Mouse (Mus musculus): ENCODE data around the gene Pabpc1l. TPM values are rescaled to one million over a fixed set of nuclear protein-coding genes. Genes with fewer than 3 reads are reported as not detected.

Gene Pabpc1l
- polyA plus RNA-seq, 2 experiments: 0.22 TPM; not detected in 1

DNA sequence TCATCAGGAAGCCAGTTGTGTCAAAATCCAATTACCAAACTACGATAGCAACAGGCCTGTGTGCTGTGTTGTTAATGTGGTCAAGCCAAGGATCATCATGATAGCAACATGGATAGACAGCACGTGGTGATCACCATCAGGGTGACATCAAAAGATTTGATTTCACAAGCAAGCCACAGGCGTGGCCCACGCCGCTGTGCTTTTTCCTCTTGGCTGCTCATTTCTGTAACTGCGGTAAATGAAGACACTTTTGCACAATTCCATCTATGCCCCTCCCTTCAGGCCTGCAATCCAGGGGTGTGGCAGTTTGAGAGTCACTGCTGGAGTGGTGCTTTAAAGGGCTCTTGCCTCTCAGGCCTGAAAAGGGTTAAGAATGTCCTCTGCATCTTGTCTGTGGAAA is 15.7 kb downstream of the Pabpc1l start:
- ATAC-seq (ENCODE audit: insufficient read depth): no peak
- WGBS (ENCODE audit: insufficient replicate concordance): 63% methylated on average over 6 of the region's 6 CpGs
- no peaks in the 10 kb centered on the region for H3K27me3 ChIP-seq (ENCODE audit: control insufficient read depth, insufficient read depth, low read length)
- H3K4me3 ChIP-seq (ENCODE audit: insufficient read depth in 1 of 2, low read depth in 2 of 2, low read length in 2 of 2): no peak overlapping the region
- no peak overlapping the region for H3K4me2 ChIP-seq (ENCODE audit: low read depth)
- H3K4me1 ChIP-seq (replicated peaks; ENCODE audit: control insufficient read depth in 2 of 2, insufficient read depth in 2 of 2, low read length in 1 of 2): no peaks in the 10 kb centered on the region
- H3K9ac ChIP-seq (replicated peaks): no peak overlapping the region
- H3K9me3 ChIP-seq (ENCODE audit: control insufficient read depth, low read length): no peaks in the 10 kb centered on the region
- no peaks in the 10 kb centered on the region for H3K36me3 ChIP-seq (replicated peaks; ENCODE audit: control insufficient read depth, insufficient read depth, low read depth)
- peak in 2 of 3 experiments; percentile 7 to 19 for DNase-seq (ENCODE audit: low read depth in 3 of 3, low spot score in 3 of 3)
- TF ChIP-seq EP300 (IDR thresholded peaks at IDR 0.05; ENCODE audit: low read depth): no peak
- no peak for TF ChIP-seq CTCF (IDR thresholded peaks at IDR 0.05; ENCODE audit: low read depth)
- H3K27ac ChIP-seq: no peak overlapping the region

DNA sequence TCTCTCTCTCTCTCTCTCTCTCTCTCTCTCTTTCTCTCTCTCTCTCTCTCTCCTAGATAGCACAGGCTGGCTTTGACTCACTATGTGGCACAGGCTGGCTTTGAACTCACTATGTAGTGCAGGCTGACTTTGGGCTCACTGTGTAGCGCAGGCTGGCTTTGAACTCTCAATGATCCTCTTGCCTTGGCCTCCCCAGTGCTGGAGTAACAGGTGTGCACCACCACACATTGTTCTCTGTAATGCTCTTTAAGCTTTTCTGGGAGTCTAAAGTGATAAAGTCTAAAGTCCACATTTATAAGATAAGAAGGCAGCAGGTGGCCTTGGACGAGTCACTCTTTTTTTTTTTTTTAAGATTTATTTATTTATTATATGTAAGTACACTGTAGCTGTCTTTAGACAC is 16.3 kb downstream of the Pabpc1l start:
- Histone ChIP-seq H3K4me3 (ENCODE audit: insufficient read depth in 1 of 2, low read depth in 2 of 2, low read length in 2 of 2) (no peak overlapping the region), H3K9me3 (ENCODE audit: control insufficient read depth, low read length) (no peaks in the 10 kb centered on the region), H3K9ac (replicated peaks) (no peak overlapping the region), H3K4me2 (ENCODE audit: low read depth) (no peak overlapping the region), H3K4me1 (replicated peaks; ENCODE audit: control insufficient read depth in 2 of 2, insufficient read depth in 2 of 2, low read length in 1 of 2) (no peaks in the 10 kb centered on the region), H3K27me3 (ENCODE audit: control insufficient read depth, insufficient read depth, low read length) (no peaks in the 10 kb centered on the region), H3K36me3 (replicated peaks; ENCODE audit: control insufficient read depth, insufficient read depth, low read depth) (no peaks in the 10 kb centered on the region), H3K27ac (no peak overlapping the region)
- no peak for DNase-seq (ENCODE audit: low read depth in 3 of 3, low spot score in 3 of 3)
- no peak for ATAC-seq (ENCODE audit: insufficient read depth)
- TF ChIP-seq CTCF (IDR thresholded peaks at IDR 0.05; ENCODE audit: low read depth): no peak
- TF ChIP-seq EP300 (IDR thresholded peaks at IDR 0.05; ENCODE audit: low read depth): no peak
- 61% methylated on average over 2 of the region's 2 CpGs for WGBS (ENCODE audit: insufficient replicate concordance)

DNA sequence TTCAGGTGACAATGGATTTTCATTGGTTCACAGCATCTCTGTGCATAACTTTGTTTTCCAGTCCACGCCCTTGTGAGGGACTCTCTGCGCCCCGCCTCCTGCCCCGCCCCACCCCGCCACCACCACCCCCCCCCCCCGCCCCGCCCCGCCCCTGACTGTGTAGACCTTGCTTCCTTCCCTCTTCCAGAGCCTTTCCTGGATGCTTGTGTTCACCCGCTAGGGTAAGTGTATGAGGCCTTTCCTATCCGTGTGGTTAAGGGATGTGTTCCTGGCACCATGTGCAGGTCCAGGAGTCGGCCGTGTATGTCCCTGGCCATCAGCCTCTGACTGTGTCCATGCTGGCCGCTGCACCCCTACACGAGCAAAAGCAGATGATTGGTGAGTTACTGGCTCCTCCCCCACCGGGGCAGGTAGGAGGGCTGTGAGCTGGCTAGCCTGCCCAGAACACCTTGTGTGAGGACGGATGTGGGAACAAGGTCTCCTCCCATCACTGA is 22.0 kb downstream of the Pabpc1l start:
- peak; percentile 80 for ATAC-seq (ENCODE audit: insufficient read depth)
- Histone ChIP-seq H3K4me1 (replicated peaks; ENCODE audit: control insufficient read depth in 2 of 2, insufficient read depth in 2 of 2, low read length in 1 of 2) (peaks cover 2 to 3% of the 10 kb centered on the region in 2 experiments; a peak in 2 of 4 replicates), H3K4me3 (ENCODE audit: insufficient read depth in 1 of 2, low read depth in 2 of 2, low read length in 2 of 2) (peak overlapping the region; percentile 37 to 44), H3K27me3 (ENCODE audit: control insufficient read depth, insufficient read depth, low read length) (no peaks in the 10 kb centered on the region), H3K9ac (replicated peaks) (no peak overlapping the region; the same call in 1 of the 2 replicates), H3K27ac (no peak overlapping the region), H3K9me3 (ENCODE audit: control insufficient read depth, low read length) (no peaks in the 10 kb centered on the region), H3K4me2 (ENCODE audit: low read depth) (peak overlapping the region; percentile 63), H3K36me3 (replicated peaks; ENCODE audit: control insufficient read depth, insufficient read depth, low read depth) (no peaks in the 10 kb centered on the region; the same call in 1 of the 2 replicates)
- 2% methylated on average over 16 of the region's 16 CpGs for WGBS (ENCODE audit: insufficient replicate concordance)
- peak in 1 of 3 experiments; percentile 26 for DNase-seq (ENCODE audit: low read depth in 3 of 3, low spot score in 3 of 3)
- TF ChIP-seq CTCF (IDR thresholded peaks at IDR 0.05; ENCODE audit: low read depth) (no peak), EP300 (IDR thresholded peaks at IDR 0.05; ENCODE audit: low read depth) (no peak)

DNA sequence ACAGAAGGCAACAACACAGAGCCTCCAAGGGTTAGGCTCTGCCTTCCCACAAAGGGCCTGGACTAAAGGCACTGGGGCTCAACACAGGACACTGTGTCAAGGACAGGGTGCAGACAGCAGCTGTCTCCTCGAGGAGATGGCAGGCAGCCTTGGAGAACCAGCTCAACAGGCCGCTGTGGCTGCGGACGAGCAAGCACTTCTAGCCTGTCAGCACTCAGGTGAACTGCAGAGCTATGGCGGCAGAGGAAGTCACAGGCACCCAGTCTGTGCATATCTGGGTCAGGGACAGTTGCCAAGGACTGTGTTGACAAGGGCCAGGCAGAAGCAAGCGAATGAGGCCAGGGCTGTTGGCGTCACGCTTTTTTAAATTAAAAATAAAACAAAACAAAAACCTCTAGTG is 28.5 kb downstream of the Pabpc1l start:
- H3K9ac ChIP-seq (replicated peaks): no peak overlapping the region
- WGBS (ENCODE audit: insufficient replicate concordance): 89% methylated on average over 8 of the region's 8 CpGs
- no peak for ATAC-seq (ENCODE audit: insufficient read depth)
- no peaks in the 10 kb centered on the region for H3K27me3 ChIP-seq (ENCODE audit: control insufficient read depth, insufficient read depth, low read length)
- H3K27ac ChIP-seq: no peak overlapping the region
- no peaks in the 10 kb centered on the region for H3K9me3 ChIP-seq (ENCODE audit: control insufficient read depth, low read length)
- no peak for DNase-seq (ENCODE audit: low read depth in 3 of 3, low spot score in 3 of 3)
- no peaks in the 10 kb centered on the region for H3K4me1 ChIP-seq (replicated peaks; ENCODE audit: control insufficient read depth in 2 of 2, insufficient read depth in 2 of 2, low read length in 1 of 2)
- TF ChIP-seq EP300 (IDR thresholded peaks at IDR 0.05; ENCODE audit: low read depth): no peak
- H3K36me3 ChIP-seq (replicated peaks; ENCODE audit: control insufficient read depth, insufficient read depth, low read depth): peaks cover 17% of the 10 kb centered on the region
- no peak overlapping the region for H3K4me3 ChIP-seq (ENCODE audit: insufficient read depth in 1 of 2, low read depth in 2 of 2, low read length in 2 of 2)
- H3K4me2 ChIP-seq (ENCODE audit: low read depth): no peak overlapping the region

DNA sequence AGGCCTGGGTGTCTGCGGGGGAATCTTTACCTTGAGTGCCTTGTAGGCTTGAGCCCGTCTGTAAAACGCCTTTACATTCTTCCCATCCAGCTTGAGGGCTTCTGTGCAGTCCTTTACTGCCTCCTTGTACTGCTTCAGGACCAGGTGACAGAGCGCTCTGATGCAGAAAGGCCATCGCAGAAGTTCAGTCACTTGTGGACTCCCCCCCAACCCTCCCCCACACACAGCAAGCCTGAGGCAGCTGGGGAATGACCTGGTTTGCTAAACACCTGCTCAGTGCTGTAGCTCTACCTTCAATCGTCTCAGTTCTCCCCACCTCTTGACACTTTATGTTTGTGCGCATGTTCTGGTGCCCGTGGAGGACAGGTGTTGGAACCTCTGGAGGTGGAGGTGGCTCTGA is 29.4 kb downstream of the Pabpc1l start:
- Histone ChIP-seq H3K4me3 (ENCODE audit: insufficient read depth in 1 of 2, low read depth in 2 of 2, low read length in 2 of 2) (no peak overlapping the region), H3K4me2 (ENCODE audit: low read depth) (no peak overlapping the region), H3K4me1 (replicated peaks; ENCODE audit: control insufficient read depth in 2 of 2, insufficient read depth in 2 of 2, low read length in 1 of 2) (no peaks in the 10 kb centered on the region), H3K36me3 (replicated peaks; ENCODE audit: control insufficient read depth, insufficient read depth, low read depth) (peaks cover 20% of the 10 kb centered on the region), H3K9me3 (ENCODE audit: control insufficient read depth, low read length) (no peaks in the 10 kb centered on the region), H3K9ac (replicated peaks) (no peak overlapping the region), H3K27ac (no peak overlapping the region), H3K27me3 (ENCODE audit: control insufficient read depth, insufficient read depth, low read length) (no peaks in the 10 kb centered on the region)
- no peak for TF ChIP-seq CTCF (IDR thresholded peaks at IDR 0.05; ENCODE audit: low read depth)
- TF ChIP-seq EP300 (IDR thresholded peaks at IDR 0.05; ENCODE audit: low read depth): no peak
- 84% methylated on average over 8 of the region's 8 CpGs for WGBS (ENCODE audit: insufficient replicate concordance)
- ATAC-seq (ENCODE audit: insufficient read depth): no peak
- no peak for DNase-seq (ENCODE audit: low read depth in 3 of 3, low spot score in 3 of 3)
